Mouse (Mus musculus): ENCODE measurements around the gene N4bp2.
"Not testable (repeated sequence)": the region's sequence is repeated elsewhere in the genome, so short reads cannot be mapped to it uniquely, and the experiment has no call there.

The N4bp2 gene

DNA sequence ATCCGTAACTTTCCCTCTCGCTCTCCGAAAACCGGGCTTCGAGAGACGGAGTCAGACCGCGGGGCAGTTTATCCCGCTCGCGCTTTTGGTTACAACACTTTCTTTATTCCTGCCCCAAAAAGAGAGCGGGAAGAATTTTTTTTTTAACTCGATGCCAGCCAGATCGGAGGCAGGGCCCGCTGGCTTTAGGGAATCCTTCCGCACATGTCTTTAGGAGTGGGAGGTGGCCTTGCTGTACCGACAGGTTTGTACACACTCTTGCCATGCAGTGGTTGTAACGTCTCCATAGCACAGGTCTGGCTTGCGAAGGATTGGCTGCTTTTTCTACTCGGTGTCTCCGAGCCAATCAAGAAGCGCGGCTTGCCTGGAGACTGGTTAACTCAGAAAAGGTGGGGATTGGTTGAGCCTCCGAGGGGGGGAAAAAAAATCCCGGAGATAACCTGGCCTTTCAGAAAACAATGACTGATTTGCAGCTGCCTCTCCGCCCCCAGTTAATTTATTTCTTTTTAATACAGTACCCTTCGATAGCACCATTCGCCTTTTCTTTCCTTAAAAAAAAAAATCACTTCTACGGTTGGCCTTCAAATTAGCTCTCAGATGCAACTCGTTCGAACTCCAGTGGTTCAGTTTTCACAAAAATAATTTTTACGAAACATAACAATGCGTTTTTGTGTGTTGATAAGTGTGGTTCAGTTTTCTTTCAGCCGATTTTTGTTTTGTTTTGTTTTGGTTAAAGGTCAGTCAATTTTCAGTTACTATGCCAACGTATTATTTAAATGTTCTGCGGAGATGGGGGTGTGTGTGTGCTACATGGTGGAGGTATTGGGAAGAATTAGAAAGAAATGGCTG lies 1.7 kb downstream of the N4bp2 start:
- DNase-seq = peak; percentile 78

DNA sequence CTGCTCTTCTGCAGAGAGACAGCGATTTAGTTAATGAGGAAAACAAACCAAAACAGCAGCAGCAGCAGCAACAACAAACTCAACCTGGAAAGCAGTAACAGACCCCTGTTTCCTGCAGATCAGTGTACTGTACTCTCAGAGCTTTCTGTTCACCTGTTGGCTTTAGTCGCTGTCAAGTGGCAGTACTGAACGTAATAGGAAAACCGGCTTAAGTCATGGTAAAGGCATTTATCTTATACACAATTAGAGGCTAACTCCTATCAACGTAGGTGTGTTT lies 2.3 kb downstream of the N4bp2 start:
- DNase-seq = no peak

DNA sequence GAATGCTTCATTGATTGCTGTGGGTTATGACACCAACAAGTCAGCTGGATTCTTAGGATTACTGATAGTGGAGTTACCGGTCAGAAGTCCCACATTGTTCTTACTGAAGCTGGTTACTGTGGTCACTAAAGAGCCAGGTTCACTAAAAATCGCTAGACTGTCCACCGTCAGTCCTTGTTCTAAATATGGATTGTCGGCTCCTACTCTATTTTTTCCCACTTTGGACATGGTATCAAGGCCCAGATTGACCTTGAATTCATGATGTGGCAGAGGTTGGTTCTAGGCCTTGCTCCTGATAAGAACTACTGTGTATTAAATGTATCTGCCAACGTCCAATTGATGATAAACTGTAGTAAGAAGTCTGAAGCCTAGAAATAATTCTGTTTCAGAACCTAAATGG lies 4.7 kb downstream of the N4bp2 start:
- DNase-seq = no peak

DNA sequence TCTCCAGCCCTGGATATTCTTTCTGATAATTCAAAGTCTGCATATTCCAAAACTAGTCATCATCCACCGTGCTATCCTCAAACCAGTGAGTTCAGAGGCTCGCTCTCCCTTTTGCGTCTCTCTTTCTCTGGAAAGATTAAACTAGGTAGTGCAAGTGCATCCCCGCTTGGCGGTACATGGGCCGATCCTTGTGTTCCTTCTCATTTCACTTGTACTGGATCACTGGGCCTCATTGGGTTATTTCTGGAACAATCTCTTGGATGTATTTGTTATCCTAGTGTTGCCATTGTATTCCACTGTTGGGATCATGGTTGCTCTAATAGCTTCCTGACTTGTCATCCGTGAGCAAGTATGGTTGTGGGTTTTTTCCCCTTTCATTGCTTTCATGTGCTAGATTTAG lies 6.7 kb downstream of the N4bp2 start:
- no peak for DNase-seq

DNA sequence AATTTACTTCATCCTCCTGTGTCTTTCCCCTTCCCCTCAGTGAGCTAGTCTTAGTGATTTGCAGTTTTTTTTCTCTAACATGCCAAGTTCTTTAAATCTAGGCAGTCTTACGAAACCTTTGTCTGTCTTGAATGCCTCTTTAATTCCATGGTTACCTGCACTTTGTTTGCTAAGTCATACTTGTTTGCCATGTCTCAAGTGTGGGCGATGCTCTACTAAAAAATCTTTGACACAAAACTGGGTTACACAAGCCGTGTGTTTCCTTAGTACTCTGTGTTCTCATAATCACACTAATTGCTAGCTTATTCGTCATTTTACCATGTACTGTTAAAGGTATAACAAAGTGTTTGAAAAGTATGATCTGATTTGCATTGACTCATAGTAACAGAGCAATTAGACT lies 7.2 kb downstream of the N4bp2 start:
- DNase-seq = no peak

GRCm38 (mm10) chr5:65773957-65774356 lies 10.6 kb downstream of the N4bp2 start:
- DNase-seq = not testable (repeated sequence)

- no peak for DNase-seq
Measured at GRCm38 (mm10) chr5:65776166-65776565, 12.8 kb downstream of the N4bp2 start.

DNA sequence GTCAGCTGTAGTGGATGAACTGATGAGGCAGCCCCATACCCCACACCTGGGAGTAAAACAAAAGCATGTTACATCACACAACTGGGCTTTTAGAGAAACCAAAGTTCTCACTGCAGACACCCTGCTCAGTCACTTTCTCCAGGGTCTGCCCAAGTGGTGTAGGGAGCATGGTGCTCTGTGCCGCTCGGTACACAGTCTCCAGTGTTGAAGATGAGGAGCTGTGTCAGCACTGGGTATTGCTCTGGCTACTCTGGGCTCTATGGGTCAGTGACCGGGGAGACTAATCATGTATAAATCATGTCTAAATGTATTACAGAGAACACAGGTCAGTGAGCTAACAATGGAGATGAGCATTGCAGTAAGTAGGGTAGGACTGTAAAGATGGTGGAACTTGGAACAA lies 13.6 kb downstream of the N4bp2 start:
- no peak for DNase-seq

GRCm38 (mm10) chr5:65778986-65779385 lies 15.7 kb downstream of the N4bp2 start:
- DNase-seq = not testable (repeated sequence)

- no peak for DNase-seq
Measured at GRCm38 (mm10) chr5:65779401-65780063, 16.2 kb downstream of the N4bp2 start.

DNA sequence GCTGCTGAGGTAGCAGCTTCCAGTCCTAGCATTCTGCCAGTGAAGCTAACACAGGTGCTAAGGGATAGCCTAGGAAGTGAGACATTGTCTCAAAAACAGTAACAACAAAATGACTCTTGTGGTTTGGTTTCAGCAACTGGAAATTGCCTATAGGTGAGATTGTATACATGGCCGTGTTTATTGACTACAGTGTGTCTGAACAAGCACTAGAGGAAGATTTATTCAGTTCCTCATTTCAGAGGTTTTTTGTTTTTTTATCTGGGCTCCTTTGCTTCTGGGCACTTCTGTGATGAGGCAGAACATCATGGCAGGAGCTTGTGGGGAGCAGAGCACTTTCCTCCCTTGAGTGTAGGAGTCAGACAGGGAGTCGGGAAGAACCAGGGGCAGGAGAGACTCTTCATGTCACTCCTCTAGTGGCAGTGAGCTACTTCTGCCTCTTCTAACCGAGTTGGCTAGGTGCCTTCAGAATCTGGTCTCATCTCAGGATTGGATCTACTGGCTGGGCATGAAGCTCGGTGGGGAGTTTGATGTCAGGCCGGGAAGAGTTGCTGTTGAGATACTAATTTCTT lies 17.9 kb downstream of the N4bp2 start:
- no peak for DNase-seq

DNA sequence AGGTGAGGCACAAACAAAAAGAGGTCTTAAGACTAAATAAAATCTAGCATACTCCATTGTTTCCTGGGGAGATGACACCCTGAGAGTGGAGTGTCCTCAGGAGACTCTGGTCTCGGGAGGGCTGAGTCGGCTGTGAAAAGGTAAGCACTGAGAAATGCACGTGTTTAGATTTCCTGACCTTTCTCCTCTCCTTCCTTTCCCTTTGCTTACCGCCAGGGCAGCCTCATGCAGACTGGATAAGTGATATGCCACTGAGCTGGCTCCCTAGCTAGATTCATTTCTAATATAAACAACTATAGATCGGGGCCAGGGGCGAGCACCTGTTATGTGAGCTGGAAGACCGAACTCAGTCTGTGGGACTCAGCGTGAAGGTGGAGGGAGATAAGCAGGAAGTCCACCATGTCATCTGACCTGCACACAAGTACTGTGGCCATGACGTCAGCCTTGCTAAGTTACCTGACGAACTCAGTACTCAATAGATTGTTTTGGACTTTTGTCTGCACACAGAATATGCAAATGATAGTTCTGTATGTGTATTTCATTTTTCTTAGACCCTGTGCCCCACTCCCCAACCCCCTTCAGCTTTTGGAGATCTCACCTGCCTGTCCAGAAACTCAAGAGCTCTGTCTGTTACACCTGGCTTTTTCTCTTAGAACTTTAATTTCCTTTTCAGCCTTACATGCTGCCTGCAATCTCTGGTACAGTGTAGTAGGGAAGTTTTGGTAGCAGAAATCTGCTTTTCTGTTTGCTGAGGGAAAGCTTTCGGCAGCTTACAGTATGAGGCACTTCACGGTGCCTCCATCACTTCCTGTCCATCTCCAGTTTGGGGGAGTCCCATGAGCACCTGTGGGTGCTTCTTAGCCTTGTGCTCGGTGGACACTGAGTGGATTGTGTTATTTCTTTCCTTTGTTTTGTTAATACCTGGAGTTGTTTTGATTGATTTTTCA lies 18.7 kb downstream of the N4bp2 start:
- DNase-seq = no peak

- DNase-seq = no peak
Measured at GRCm38 (mm10) chr5:65790604-65791225, 27.4 kb downstream of the N4bp2 start.

- no peak for DNase-seq
Measured at GRCm38 (mm10) chr5:65794202-65794601, 30.9 kb downstream of the N4bp2 start.

- no peak for DNase-seq
Measured at GRCm38 (mm10) chr5:65794702-65795101, 31.4 kb downstream of the N4bp2 start.

GRCm38 (mm10) chr5:65795293-65795993 lies 32.1 kb downstream of the N4bp2 start:
- DNase-seq = no peak

- DNase-seq = no peak
Measured at GRCm38 (mm10) chr5:65795994-65796298, 32.6 kb downstream of the N4bp2 start.

- no peak for DNase-seq
Measured at GRCm38 (mm10) chr5:65823601-65824133, 60.3 kb downstream of the N4bp2 start.

GRCm38 (mm10) chr5:65826476-65826875 lies 63.2 kb downstream of the N4bp2 start:
- DNase-seq = no peak

- DNase-seq = no peak
Measured at GRCm38 (mm10) chr5:65827102-65827501, 63.8 kb downstream of the N4bp2 start.

- no peak for DNase-seq
Measured at GRCm38 (mm10) chr5:65828261-65828660, 64.9 kb downstream of the N4bp2 start.

- no peak for DNase-seq
Measured at GRCm38 (mm10) chr5:65829059-65829458, 65.7 kb downstream of the N4bp2 start.
